Mouse (Mus musculus) CD4-positive naive resting alpha-beta T cell, adult 57 days (primary cell): Measurements from ENCODE around the gene Ttyh1. TPM values are rescaled to one million over a fixed set of nuclear protein-coding genes. Genes with fewer than 3 reads are reported as not detected.

Experiments used
- total RNA-seq: library from RNA; stranded (reverse); gene quantifications from one replicate; pipeline ENCODE4 v1.2.4, GENCODE M21; 2023

The Ttyh1 gene
- not detected for total RNA-seq

GRCm38 (mm10) chr7:4119344-4119902 lies at the start of gene Ttyh1:
Gene Ttyh1 (plus strand): TSS chr7:4119408.

GRCm38 (mm10) chr7:4136771-4137531 lies 17.7 kb downstream of the Ttyh1 start, which contains the start of gene Leng8:
Gene Leng8 (plus strand): TSS chr7:4137039.

GRCm38 (mm10) chr7:4150059-4150541 lies 30.9 kb downstream of the Ttyh1 start, which contains the start of gene Leng9:
Gene Leng9 (minus strand): TSS chr7:4150374.

GRCm38 (mm10) chr7:4164090-4164910 lies 45.1 kb downstream of the Ttyh1 start, which contains the start of gene Cdc42ep5:
Gene Cdc42ep5 (minus strand): TSS chr7:4164860.

Other genes starting within 250 kb of the Ttyh1 start
- gene Gm14548, start 221.3 kb upstream of the Ttyh1 start, total RNA-seq, result 0.77 TPM
- gene Lilra6, start 203.9 kb upstream of the Ttyh1 start, total RNA-seq, result 1.2 TPM
- 11.1 TPM for gene Lair1, start 56.2 kb upstream of the Ttyh1 start, total RNA-seq
- 436 TPM for gene Leng8, start 17.6 kb downstream of the Ttyh1 start, total RNA-seq
- 14.8 TPM for gene Leng9, start 31.0 kb downstream of the Ttyh1 start, total RNA-seq
- 0.59 TPM for gene Cdc42ep5, start 45.5 kb downstream of the Ttyh1 start, total RNA-seq
- not detected for gene Lilra5, start 118.3 kb downstream of the Ttyh1 start, total RNA-seq
- gene Ncr1, start 218.3 kb downstream of the Ttyh1 start, total RNA-seq, result 2.2 TPM